Mouse (Mus musculus): Measurements from ENCODE around the gene Fam118a. TPM values are rescaled to one million over a fixed set of nuclear protein-coding genes. Genes with fewer than 3 reads are reported as not detected.
A peak's percentile ranks its signal among the peaks of the same experiment; 100 is the strongest.

Fam118a gene
- polyA plus RNA-seq, 1 experiment, result 10.1 TPM

DNA sequence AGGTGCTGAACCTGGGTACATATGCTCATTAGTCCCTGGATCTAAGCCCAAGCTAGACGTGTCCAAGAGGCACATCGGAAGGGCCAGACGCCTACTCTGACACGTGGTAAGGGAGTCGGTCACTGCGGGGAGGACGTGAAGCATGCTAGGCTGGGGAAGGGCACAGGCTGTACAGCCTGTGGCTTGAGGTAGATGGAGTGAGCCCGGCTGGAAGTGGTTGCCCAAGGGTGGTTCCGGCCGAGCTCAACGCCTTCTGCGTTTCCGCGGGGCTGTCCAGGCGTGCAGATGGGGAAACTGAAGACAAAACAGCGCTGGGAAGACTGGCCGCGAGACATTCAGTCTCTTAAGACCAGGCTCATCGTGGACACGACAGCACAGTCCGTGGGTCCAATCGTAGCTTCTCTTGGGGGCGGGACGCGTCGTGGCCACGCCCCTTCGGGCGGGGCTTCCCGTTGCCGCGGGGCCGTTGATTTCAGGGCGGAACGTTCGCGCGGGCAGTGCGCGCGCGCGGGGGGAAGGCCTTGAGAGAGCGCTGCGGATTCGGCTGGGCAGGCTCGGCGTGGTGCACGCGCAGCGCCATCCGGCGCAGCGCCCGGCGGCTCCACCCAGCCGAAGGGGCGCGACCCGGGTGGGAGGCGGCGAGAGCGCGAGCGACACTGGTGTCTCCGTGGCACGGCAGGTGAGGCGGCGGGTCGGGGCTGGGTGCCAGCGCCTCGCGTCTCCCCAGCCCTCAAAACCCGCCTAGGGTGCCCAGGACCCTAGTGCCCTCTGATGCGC, 8.0 kb downstream of the Fam118a start:
- Histone ChIP-seq H3K27ac (ENCODE audit: insufficient read depth, low read depth, low read length) (peak overlapping the region; percentile 40), H3K4me3 (ENCODE audit: insufficient read depth, low read length) (peak overlapping the region; percentile 85), H3K4me1 (ENCODE audit: control insufficient read depth, insufficient read depth, low read length) (peaks cover 33% of the 10 kb centered on the region)

DNA sequence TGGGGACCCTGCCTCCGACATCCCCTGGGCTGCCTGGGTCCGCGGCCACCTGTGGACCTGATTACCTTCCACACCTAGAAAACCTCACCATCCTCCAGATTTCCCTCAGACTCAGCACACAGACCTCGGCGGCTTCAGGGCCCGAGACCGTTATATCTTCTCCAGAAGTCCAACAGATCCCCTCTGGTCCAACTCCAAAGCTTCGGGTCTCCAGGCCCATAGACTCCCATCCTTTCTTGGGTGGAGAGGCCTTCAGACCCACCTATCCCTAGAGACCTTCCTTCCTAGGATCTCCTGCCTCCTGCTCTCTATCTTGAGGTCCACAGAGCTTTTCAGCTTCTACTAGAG, 8.6 kb downstream of the Fam118a start:
- Histone ChIP-seq H3K4me3 (ENCODE audit: insufficient read depth, low read length) (peak overlapping the region; percentile 85), H3K27ac (ENCODE audit: insufficient read depth, low read depth, low read length) (no peak overlapping the region), H3K4me1 (ENCODE audit: control insufficient read depth, insufficient read depth, low read length) (peaks cover 38% of the 10 kb centered on the region)
- TF ChIP-seq POLR2A (IDR thresholded peaks at IDR 0.05; ENCODE audit: borderline replicate concordance, low read depth, low read length), result no peak
- no peak for TF ChIP-seq CTCF (IDR thresholded peaks at IDR 0.05; ENCODE audit: low read depth, low read length)

More for the DNA sequence above, 8.0 kb downstream of the Fam118a start:
- TF ChIP-seq POLR2A (IDR thresholded peaks at IDR 0.05; ENCODE audit: borderline replicate concordance, low read depth, low read length), result no peak; the same call in 1 of the 2 replicates
- TF ChIP-seq CTCF (IDR thresholded peaks at IDR 0.05; ENCODE audit: low read depth, low read length), result no peak

DNA sequence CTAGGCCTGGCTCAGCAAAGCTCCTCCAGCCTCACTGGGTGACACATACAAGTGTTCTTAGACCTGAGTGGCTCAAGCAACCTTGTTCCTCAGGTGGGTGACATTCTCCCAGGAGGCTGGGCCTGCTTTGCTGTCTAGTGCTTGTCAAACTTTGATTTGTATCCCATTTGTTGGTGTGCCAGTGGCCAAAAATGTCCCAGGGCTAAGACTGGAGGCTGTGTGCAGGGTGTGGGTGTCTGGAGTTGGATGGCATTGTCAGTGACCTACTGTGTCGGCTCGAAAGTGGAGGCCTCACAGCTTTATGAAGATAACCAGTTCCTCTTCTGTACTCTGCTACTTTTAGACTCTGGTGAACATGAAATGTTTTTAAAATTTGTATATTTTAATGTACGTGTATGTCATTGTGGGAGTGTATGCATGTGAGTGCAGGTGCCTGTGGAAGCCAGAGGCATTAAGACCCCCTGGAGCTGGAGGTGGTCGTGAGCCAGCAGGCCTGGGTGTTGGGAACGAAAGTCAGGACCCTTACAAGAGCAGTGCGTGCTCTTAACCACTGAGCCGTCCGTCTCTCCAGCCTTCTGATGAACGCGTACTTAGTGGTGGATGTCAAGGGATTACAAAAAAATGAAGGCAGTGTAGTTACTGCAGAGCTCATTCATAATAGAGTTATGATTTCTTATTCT, 12.9 kb downstream of the Fam118a start:
- no peak for TF ChIP-seq CTCF (IDR thresholded peaks at IDR 0.05; ENCODE audit: low read depth, low read length)
- TF ChIP-seq POLR2A (IDR thresholded peaks at IDR 0.05; ENCODE audit: borderline replicate concordance, low read depth, low read length), result no peak
- Histone ChIP-seq H3K27ac (ENCODE audit: insufficient read depth, low read depth, low read length) (no peak overlapping the region), H3K4me1 (ENCODE audit: control insufficient read depth, insufficient read depth, low read length) (peaks cover 42% of the 10 kb centered on the region)

GRCm38 (mm10) chr15:85042361-85042954, 13.7 kb downstream of the Fam118a start:
- Histone ChIP-seq H3K4me1 (ENCODE audit: control insufficient read depth, insufficient read depth, low read length) (peaks cover 42% of the 10 kb centered on the region), H3K4me3 (ENCODE audit: insufficient read depth, low read length) (no peak overlapping the region), H3K27ac (ENCODE audit: insufficient read depth, low read depth, low read length) (peak overlapping the region; percentile 48)
- TF ChIP-seq POLR2A (IDR thresholded peaks at IDR 0.05; ENCODE audit: borderline replicate concordance, low read depth, low read length) (0 out of 2 replicates have a peak, but pooled peaks have one; percentile 41), CTCF (IDR thresholded peaks at IDR 0.05; ENCODE audit: low read depth, low read length) (peak; percentile 57)

More for the DNA sequence above, 12.9 kb downstream of the Fam118a start:
- no peak overlapping the region for H3K4me3 ChIP-seq (ENCODE audit: insufficient read depth, low read length)

- H3K27ac ChIP-seq (ENCODE audit: insufficient read depth, low read depth, low read length), result no peak overlapping the region
- TF ChIP-seq CTCF (IDR thresholded peaks at IDR 0.05; ENCODE audit: low read depth, low read length) (no peak), POLR2A (IDR thresholded peaks at IDR 0.05; ENCODE audit: borderline replicate concordance, low read depth, low read length) (no peak)
- H3K4me1 ChIP-seq (ENCODE audit: control insufficient read depth, insufficient read depth, low read length), result peaks cover 36% of the 10 kb centered on the region
- H3K4me3 ChIP-seq (ENCODE audit: insufficient read depth, low read length), result no peak overlapping the region
These were observed 14.4 kb downstream of the Fam118a start for GRCm38 (mm10) chr15:85043116-85043515.

- H3K4me1 ChIP-seq (ENCODE audit: control insufficient read depth, insufficient read depth, low read length), result peaks cover 31% of the 10 kb centered on the region
- no peak overlapping the region for H3K27ac ChIP-seq (ENCODE audit: insufficient read depth, low read depth, low read length)
- no peak overlapping the region for H3K4me3 ChIP-seq (ENCODE audit: insufficient read depth, low read length)
- no peak for TF ChIP-seq POLR2A (IDR thresholded peaks at IDR 0.05; ENCODE audit: borderline replicate concordance, low read depth, low read length)
- TF ChIP-seq CTCF (IDR thresholded peaks at IDR 0.05; ENCODE audit: low read depth, low read length), result no peak
These were observed 15.0 kb downstream of the Fam118a start for GRCm38 (mm10) chr15:85043761-85044160.

DNA sequence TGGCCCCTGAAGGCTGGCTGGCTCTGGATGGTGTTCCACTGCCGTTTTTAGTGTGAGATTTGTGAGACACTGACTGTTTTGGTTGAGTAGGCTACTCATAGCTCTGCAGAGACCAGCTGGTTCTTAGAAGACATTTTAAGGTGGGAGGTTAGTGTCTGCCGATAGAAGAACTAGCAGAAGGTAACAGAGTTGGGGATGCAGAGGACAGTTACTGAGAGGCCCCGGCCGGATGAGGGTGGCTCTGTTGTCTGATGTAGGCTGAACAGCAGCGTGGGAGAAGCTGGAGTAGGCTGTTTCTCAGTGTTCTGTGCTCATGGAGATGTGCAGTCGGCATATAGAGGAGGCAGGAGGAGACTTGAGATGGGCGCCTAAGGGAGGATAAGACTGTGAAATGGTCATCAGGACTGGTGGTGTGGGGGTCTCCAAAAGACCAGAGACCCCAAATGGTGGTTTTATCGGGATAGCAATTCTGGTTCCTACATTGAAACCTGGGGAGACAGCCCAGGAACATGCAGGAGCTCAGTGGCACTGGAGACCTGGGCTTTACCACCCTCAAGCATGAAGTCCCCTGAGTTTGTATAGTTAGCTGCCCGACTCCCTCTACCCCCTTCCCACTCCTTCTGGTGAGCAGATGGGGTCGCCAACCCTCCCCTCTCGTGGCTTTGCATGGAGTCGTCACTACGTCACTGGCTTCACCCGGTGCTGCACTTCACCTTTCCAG, 17.6 kb downstream of the Fam118a start:
- Histone ChIP-seq H3K27ac (ENCODE audit: insufficient read depth, low read depth, low read length) (no peak overlapping the region), H3K4me3 (ENCODE audit: insufficient read depth, low read length) (no peak overlapping the region), H3K4me1 (ENCODE audit: control insufficient read depth, insufficient read depth, low read length) (peaks cover 21% of the 10 kb centered on the region)
- TF ChIP-seq CTCF (IDR thresholded peaks at IDR 0.05; ENCODE audit: low read depth, low read length) (no peak), POLR2A (IDR thresholded peaks at IDR 0.05; ENCODE audit: borderline replicate concordance, low read depth, low read length) (no peak)

- no peak for TF ChIP-seq POLR2A (IDR thresholded peaks at IDR 0.05; ENCODE audit: borderline replicate concordance, low read depth, low read length)
- H3K27ac ChIP-seq (ENCODE audit: insufficient read depth, low read depth, low read length), result no peak overlapping the region
- peaks cover 8% of the 10 kb centered on the region for H3K4me1 ChIP-seq (ENCODE audit: control insufficient read depth, insufficient read depth, low read length)
- H3K4me3 ChIP-seq (ENCODE audit: insufficient read depth, low read length), result no peak overlapping the region
These were observed 19.1 kb downstream of the Fam118a start for GRCm38 (mm10) chr15:85047865-85048264.

- Histone ChIP-seq H3K4me1 (ENCODE audit: control insufficient read depth, insufficient read depth, low read length) (no peaks in the 10 kb centered on the region), H3K27ac (ENCODE audit: insufficient read depth, low read depth, low read length) (no peak overlapping the region), H3K4me3 (ENCODE audit: insufficient read depth, low read length) (no peak overlapping the region)
- TF ChIP-seq CTCF (IDR thresholded peaks at IDR 0.05; ENCODE audit: low read depth, low read length), result no peak
- TF ChIP-seq POLR2A (IDR thresholded peaks at IDR 0.05; ENCODE audit: borderline replicate concordance, low read depth, low read length), result no peak
These were observed 21.0 kb downstream of the Fam118a start for GRCm38 (mm10) chr15:85049758-85050157.

All from bone marrow macrophage, adult 2 months (primary cell).